Mouse (Mus musculus) olfactory bulb, adult 2 months (tissue): ENCODE data around the gene Lama2.

Experiments used
- CTCF ChIP-seq: fragments of 200-500 bp; IDR thresholded peaks from 2 replicates; pipeline ENCODE4 v1.5.1; 2012; ENCODE audit warnings: low read depth, mild to moderate bottlenecking, low read length, moderate library complexity; ENCODE audit not compliant: insufficient read depth
- POLR2A ChIP-seq: fragments of 200-500 bp; IDR thresholded peaks from 2 replicates; pipeline ENCODE4 v1.6.1; 2012; ENCODE audit warnings: mild to moderate bottlenecking, low read depth, low read length, moderate library complexity; ENCODE audit not compliant: insufficient read depth

- TF ChIP-seq CTCF = no peak
- no peak for TF ChIP-seq POLR2A
Observed at GRCm38 (mm10) chr10:27652694-27653335, 33.3 kb upstream of the Lama2 start.
